Mouse (Mus musculus): ENCODE data around the gene Gm14569. TPM values are rescaled to one million over a fixed set of nuclear protein-coding genes. Genes with fewer than 3 reads are reported as not detected.

Gm14569 gene
- not detected for polyA plus RNA-seq (2017; shearing (Covaris generic))

DNA sequence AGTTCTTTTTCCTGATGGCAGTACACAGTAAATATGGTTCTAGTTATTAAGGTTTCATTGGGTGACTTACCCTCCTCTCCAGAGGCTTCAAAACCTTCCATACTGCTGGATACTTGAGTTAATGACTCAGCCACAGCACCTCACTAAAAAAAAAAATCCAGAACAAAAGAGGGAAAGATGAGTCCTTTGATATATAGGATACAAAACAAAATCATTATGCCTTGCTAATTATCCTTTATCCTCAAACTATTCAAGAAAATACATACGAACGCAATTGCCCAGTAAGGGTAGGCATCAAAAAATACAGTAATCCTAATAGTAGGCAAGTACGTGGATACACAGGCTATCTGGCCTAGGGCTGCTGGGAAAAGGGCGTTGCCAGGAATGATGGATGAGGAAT is at the start of gene Gm14569:
Gene Gm14569 (minus strand): TSS at position 101 of the 400 bp plus-strand sequence.
- no peak for ATAC-seq

- ATAC-seq, result peak; percentile 43
Observed at GRCm38 (mm10) chrX:36534514-36534913, 42.9 kb upstream of the Gm14569 start.

DNA sequence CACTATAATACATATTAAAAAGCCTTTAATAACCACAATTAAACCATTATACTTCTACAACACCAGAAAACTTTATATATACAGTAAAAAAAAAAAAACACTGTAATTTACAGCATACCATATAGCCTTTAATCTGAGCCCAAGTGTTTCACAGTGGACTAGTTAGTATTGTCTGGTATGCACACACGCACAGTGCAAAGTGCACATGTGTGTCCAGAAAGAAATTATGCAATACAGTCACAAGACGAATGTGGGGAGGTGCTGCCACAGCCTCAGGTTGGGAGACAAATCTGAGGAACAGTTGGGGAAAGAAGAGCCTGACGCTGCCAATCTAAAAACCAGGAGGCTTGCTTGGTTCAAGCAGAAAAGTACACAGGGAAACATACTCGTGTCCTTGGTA is 42.1 kb upstream of the Gm14569 start:
- no peak for ATAC-seq

GRCm38 (mm10) chrX:36530251-36530650 is 38.6 kb upstream of the Gm14569 start:
- ATAC-seq, result no peak

GRCm38 (mm10) chrX:36523729-36524128 is 32.1 kb upstream of the Gm14569 start:
- ATAC-seq, result no peak

GRCm38 (mm10) chrX:36513726-36514125 is 22.1 kb upstream of the Gm14569 start:
- no peak for ATAC-seq

DNA sequence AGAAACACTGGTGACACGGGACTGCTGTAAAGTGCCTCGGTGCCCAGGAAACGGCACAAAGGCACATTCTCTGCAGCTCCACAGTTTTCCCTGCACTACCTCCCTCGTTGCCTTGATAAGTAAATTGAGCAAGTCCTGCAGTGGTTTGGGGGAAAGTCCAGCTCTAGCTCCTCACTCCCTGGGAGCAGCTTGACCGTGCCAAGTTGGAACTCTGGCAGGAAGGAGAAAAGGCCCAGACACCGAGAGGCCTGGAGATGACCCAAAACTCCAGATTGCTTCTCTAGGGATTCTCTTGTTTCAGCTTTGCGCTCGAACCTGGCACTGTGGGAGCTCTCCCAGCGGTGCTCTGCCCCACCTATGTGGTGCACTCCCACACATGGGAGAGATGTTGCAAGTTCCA is 21.6 kb upstream of the Gm14569 start:
- no peak for ATAC-seq

GRCm38 (mm10) chrX:36506863-36507262 is 15.2 kb upstream of the Gm14569 start:
- ATAC-seq, result no peak

- peak; percentile 84 for ATAC-seq
Observed at GRCm38 (mm10) chrX:36489506-36489905, 2.1 kb downstream of the Gm14569 start.

- ATAC-seq, result peak; percentile 60
Observed at GRCm38 (mm10) chrX:36487996-36488395, 3.6 kb downstream of the Gm14569 start.

DNA sequence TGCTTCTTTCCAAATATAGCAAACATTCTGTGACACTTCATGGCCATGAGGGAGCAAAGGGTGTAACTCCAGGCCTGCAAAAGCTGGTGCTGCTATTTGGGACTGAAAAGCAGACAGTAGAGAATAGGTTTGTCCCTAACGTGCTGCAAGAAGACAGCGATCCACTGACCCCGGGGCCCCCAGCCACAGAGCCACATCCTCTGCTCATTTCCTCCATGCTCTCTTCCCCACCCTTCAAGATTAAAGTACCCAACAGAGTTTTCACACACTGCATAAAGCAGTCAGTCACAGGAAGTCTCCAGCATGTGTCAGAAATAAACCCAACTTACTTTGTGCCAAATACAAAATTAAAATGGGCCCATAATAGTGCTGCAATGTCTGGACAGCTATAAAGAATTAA is 16.8 kb downstream of the Gm14569 start:
- ATAC-seq, result peak; percentile 81

DNA sequence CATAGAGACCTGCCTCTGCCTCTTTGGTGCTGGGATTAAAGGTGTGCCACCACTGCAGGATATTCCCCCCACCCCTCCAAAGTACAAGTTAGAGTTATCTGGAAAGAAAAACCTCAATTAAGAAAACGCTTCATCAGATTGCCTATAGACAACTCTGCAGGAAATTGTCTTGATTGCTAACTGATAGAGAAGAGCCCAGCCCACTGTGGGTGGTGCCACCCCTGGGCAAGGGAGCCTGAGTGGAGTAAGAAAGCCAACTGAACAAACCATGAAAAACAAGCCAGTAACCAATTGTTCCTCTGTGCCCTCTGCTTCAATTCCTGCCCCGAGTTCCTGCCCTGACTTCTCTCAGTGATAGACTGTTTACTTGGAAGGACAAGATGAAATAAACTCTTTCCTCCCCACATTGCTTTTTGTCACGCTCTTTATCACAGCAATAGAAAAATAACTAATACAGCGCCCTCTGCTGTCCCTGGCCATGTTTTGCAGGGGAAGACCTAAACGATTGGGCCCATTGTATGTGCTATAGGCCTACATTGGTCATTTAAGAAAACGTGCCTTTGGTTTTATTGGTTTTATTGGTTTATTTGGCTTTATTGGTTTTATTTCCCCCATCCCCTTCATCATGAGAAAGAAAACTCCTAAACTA is 17.4 kb downstream of the Gm14569 start:
- ATAC-seq, result peak; percentile 65

DNA sequence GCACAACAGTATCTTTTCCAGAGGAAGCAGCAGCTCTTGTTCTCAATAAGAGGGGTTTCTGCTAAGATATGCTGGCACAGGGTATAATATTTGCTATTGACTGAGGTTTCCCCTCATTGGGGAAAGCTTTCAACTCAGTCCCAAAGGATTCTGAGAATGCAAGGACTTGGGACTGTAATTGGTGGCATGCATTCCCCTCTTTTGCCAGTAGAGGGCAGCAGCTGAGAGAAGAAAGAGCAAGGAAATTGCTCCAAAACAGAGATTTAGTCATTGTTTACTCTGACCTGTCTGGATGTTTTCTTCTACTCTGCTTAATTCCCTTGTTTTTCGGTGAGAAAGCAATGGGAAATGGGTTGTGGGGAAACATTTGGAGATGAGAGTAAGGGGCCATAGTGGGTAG is 35.6 kb downstream of the Gm14569 start:
- ATAC-seq, result peak; percentile 53

- ATAC-seq, result no peak
Observed at GRCm38 (mm10) chrX:36437932-36438331, 53.7 kb downstream of the Gm14569 start.

GRCm38 (mm10) chrX:36434993-36435392 is 56.6 kb downstream of the Gm14569 start:
- ATAC-seq, result no peak

GRCm38 (mm10) chrX:36419153-36419552 is 72.5 kb downstream of the Gm14569 start:
- no peak for ATAC-seq

GRCm38 (mm10) chrX:36402316-36402715 is 89.3 kb downstream of the Gm14569 start:
- ATAC-seq, result peak; percentile 47

GRCm38 (mm10) chrX:36400980-36401379 is 90.7 kb downstream of the Gm14569 start, which contains the start of gene Gm6268:
Gene Gm6268, plus strand, starts transcription at chrX:36401280.
- ATAC-seq, result no peak

- peak; percentile 49 for ATAC-seq
Observed at GRCm38 (mm10) chrX:36393279-36393678, 98.4 kb downstream of the Gm14569 start.

DNA sequence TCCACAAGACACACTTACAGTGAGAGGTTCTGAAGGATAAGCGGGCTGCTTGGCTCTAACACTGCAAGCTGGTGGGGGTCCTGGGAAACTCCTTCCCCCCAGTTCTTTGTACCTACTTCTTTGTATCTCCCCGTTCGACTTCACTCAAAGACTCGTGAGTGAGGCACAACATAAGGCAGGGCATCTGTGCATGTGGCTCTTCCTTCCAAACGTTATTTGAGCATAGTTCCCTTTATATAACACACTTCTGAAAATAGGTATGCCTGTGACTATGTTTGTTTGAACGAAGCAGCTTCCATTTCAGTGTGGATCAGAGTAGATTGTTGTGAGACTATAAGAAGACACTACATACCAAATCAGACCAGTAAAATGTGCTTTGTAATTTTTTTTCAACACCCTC is 99.0 kb downstream of the Gm14569 start:
- no peak for ATAC-seq

GRCm38 (mm10) chrX:36390503-36390902 is 101.1 kb downstream of the Gm14569 start:
- ATAC-seq, result no peak

DNA sequence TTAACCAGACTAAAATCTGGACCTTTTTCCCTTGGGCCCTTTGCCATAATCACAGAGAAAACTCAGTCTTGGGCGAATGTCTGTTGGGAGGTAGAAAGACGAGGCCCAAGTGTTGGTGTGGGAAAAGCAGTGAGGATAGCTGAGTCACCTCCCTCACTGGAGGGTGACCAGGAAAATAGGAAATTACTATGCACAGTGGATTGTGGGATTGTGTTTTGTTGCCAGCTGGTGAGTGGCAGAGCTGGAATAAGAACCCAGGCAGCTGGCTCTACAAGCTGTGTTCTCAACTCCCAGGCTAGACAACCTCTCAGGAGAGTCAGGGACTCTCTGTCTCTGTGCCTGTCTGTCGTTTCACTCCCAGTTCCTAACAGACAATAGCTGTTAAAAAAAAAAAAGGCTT is 101.7 kb downstream of the Gm14569 start:
- no peak for ATAC-seq

DNA sequence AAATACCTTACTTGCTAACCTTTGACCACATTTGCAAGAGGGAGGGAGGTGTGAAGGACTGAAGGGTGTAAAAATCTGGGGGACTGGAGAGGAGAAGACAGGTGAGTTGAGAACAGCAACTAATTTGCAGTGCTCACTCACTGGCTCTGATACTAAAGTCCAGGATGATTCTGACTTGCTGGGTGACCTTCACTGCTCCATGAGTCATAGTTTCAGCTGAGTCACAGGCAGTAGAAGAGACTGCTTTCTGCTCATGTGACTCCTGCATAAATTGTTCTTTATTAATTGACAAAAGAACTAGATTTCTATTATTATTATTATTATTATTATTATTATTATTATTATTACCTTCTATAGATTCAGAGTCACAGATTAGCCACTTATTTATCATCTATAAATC is 106.3 kb downstream of the Gm14569 start:
- no peak for ATAC-seq

Data from CD4-positive, CD25-positive, alpha-beta regulatory T cell, adult 4 months (primary cell).